In the genomic region with DNA sequence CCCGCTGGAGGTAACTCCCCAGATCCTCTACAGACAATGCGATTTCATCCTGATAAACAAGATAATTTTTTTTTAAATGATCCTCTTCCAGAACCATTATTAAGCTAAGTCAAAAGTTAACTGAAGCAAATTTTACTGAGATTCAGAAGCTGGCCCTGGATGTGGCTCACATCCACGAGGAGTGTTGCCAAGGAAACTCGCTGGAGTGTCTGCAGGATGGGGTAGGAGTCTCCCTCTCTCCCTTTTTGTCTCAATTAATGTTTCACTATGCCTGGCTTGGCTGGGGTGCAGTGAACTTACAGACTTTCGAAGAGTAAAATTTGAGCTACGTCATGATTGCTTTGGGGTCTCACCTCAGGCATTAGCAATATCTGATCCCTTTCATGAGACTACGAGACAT, we compare ENCODE assay signal across 15 mouse cellular contexts. TPM values are rescaled to one million over a fixed set of nuclear protein-coding genes. Genes with fewer than 3 reads are reported as not detected.
"Had no signal": no experiment of that assay in that cellular context is flagged by ENCODE, and none has a peak within 500 bp of the region (broad histone marks: within the 10 kb centered on the region; RNA-seq: fewer than 3 reads in every experiment).

No protein-coding gene starts in this region.

- ATAC-seq: hindbrain, embryonic 16.5 days; inflammation-experienced regulatory T-cells, adult 6 months; intestine, postnatal 0 days; liver, embryonic 12.5 days; midbrain, embryonic 13.5 days had no signal

- H3K36me3 ChIP-seq: limb, embryonic 10.5 days; liver, embryonic 12.5 days; midbrain, embryonic 13.5 days had no signal

- H3K9me3 ChIP-seq: limb, embryonic 10.5 days; liver, embryonic 12.5 days; midbrain, embryonic 13.5 days had no signal

- H3K9ac ChIP-seq: liver, embryonic 12.5 days; midbrain, embryonic 13.5 days had no signal

- H3K27me3 ChIP-seq: liver, embryonic 12.5 days; midbrain, embryonic 13.5 days had no signal

- DNase-seq: kidney, postnatal 10 days; kidney, postnatal 4 days; thymus, postnatal 4 days had no signal

- H3K4me3 ChIP-seq: limb, embryonic 10.5 days; liver, embryonic 12.5 days; midbrain, embryonic 13.5 days had no signal

- H3K4me2 ChIP-seq: liver, embryonic 12.5 days; midbrain, embryonic 13.5 days had no signal

- H3K4me1 ChIP-seq: limb, embryonic 10.5 days; liver, embryonic 12.5 days; midbrain, embryonic 13.5 days had no signal

- H3K27ac ChIP-seq: limb, embryonic 10.5 days; liver, embryonic 12.5 days; midbrain, embryonic 13.5 days; stomach, postnatal 0 days had no signal

RNA-seq across cellular contexts. Expression of a gene that starts 9.0 kb away (rescaled TPM):
- total RNA-seq: midbrain, postnatal 0 days had no signal

RNA-seq across cellular contexts. Expression of a gene that starts 19.2 kb away (rescaled TPM):
- total RNA-seq: left cerebral cortex, adult 8-10 months; midbrain, postnatal 0 days had no signal
- polyA plus RNA-seq: hindbrain, embryonic 16.5 days; inflammation-experienced regulatory T-cells, adult 6 months; limb, embryonic 10.5 days; limb, embryonic 14.5 days; lung, embryonic 16.5 days; midbrain, embryonic 13.5 days; midbrain, postnatal 0 days; neural tube, embryonic 14.5 days had no signal

RNA-seq across cellular contexts. Expression of a gene that starts 38.8 kb away (rescaled TPM):
- polyA plus RNA-seq: hindbrain, embryonic 16.5 days; inflammation-experienced regulatory T-cells, adult 6 months; limb, embryonic 10.5 days had no signal
